Mouse (Mus musculus) limb, embryonic 14.5 days (tissue): ENCODE results near the gene Dab2ip. TPM values are rescaled to one million over a fixed set of nuclear protein-coding genes. Genes with fewer than 3 reads are reported as not detected.

Experiments used
- ATAC-seq: fragments of 200-750 bp; cut with Nextera tagmentation; 2 replicates; pipeline ENCODE4 v1.8.0; 2017; ENCODE audit warnings: low read depth, moderate number of reproducible peaks, moderate TSS enrichment; ENCODE audit not compliant: low FRiP score
- DNase-seq: peaks from one replicate; pipeline ENCODE4 v3.0.0-alpha.2; 2015; ENCODE audit warnings: low spot score
- H3K27ac ChIP-seq: fragments of 300-500 bp; sonication (generic); replicated peaks from 2 replicates; pipeline ENCODE4 v1.5.1; 2014; ENCODE audit warnings: low read depth, mild to moderate bottlenecking, low read length, moderate library complexity, mixed read lengths
- H3K27me3 ChIP-seq: fragments of 300-500 bp; sonication (generic); 2 replicates; pipeline ENCODE4 v1.6.1; 2014; ENCODE audit warnings: low read length, mixed read lengths; ENCODE audit not compliant: control insufficient read depth, insufficient read depth
- H3K36me3 ChIP-seq: fragments of 300-500 bp; sonication (generic); 2 replicates; pipeline ENCODE4 v1.6.1; 2014; ENCODE audit warnings: mild to moderate bottlenecking, low read length, moderate library complexity, mixed read lengths; ENCODE audit not compliant: control insufficient read depth, insufficient read depth
- H3K4me1 ChIP-seq: fragments of 300-500 bp; sonication (generic); 2 replicates; pipeline ENCODE4 v1.6.1; 2014; ENCODE audit warnings: antibody characterized with exemption, low read length, mixed read lengths; ENCODE audit not compliant: control insufficient read depth, insufficient read depth
- H3K4me2 ChIP-seq: fragments of 300-500 bp; sonication (generic); replicated peaks from 2 replicates; pipeline ENCODE4 v1.6.1; 2014; ENCODE audit warnings: low read depth, mild to moderate bottlenecking, low read length, moderate library complexity; ENCODE audit not compliant: severe bottlenecking
- H3K4me3 ChIP-seq: fragments of 300-500 bp; sonication (generic); replicated peaks from 2 replicates; pipeline ENCODE4 v1.5.1; 2014; ENCODE audit warnings: low read length
- H3K9ac ChIP-seq: fragments of 300-500 bp; sonication (generic); 2 replicates; pipeline ENCODE4 v1.6.1; 2014; ENCODE audit warnings: mild to moderate bottlenecking, low read depth, low read length, moderate library complexity; ENCODE audit not compliant: severe bottlenecking
- H3K9me3 ChIP-seq: fragments of 300-500 bp; sonication (generic); 2 replicates; pipeline ENCODE4 v1.6.1; 2016; ENCODE audit warnings: low read length; ENCODE audit not compliant: control insufficient read depth
- POLR2A ChIP-seq: fragments of 200-500 bp; IDR thresholded peaks from 2 replicates; pipeline ENCODE4 v1.8.0; 2012; ENCODE audit warnings: inconsistent platforms, mild to moderate bottlenecking, moderate library complexity, borderline replicate concordance; ENCODE audit not compliant: insufficient read depth, insufficient read length; ENCODE audit errors: extremely low read depth
- WGBS: fragments of 180-500 bp; shearing (Covaris S2); extraction: QIAGEN DNeasy Blood & Tissue Kit; methylation state at CpG from one replicate; pipeline ENCODE4 v1.1.7; 2014; 5-methylcytosine and 5-hydroxymethylcytosine counted together
- polyA plus RNA-seq, 2 experiments: library from polyadenylated mRNA; depleted of rRNA in 1 of 2; stranded (reverse) in 1 of 2; unstranded in 1 of 2; fragments of >200 nt; fragmentation: Nextera tagmentation in 1 of 2; extraction: Ambion mirVana in 1 of 2; gene quantifications; 2 replicates each; pipeline versions ENCODE4 v1.2.1 to v1.2.3; 2012 to 2014

Dab2ip gene
- polyA plus RNA-seq, 2 experiments: 62.2 to 69.8 TPM

DNA sequence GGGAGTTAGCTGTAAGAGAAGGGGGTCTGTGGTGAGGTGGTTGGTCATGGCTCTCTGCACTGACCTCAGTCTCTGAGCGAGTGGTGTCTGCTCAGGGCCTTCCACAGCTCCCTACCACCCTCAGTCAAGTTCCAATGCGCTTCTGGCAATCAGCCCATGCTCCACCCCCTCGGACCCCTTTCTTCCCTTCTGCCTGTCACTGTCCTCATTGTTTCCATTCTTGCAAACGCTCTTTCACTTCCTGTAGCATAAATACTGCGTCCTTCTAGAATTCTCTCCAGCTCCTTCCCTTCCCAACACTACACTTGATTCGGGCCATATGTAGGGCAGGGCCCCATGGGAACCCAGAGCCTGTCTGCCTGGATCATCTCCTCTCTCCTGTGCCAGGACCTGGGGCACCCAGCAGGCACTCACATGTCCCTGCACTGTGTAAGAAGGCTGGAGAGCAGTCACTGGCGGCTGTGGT lies 12.9 kb upstream of the Dab2ip start:
- Histone ChIP-seq H3K4me1 (peaks cover 7% of the 10 kb centered on the region), H3K4me3 (peak overlapping the region; percentile 15; the same call in 1 of the 2 replicates), H3K4me2 (peak overlapping the region; percentile 51), H3K9me3 (no peaks in the 10 kb centered on the region), H3K9ac (no peak overlapping the region), H3K27me3 (no peaks in the 10 kb centered on the region), H3K36me3 (no peaks in the 10 kb centered on the region), H3K27ac (no peak overlapping the region)
- 29% methylated on average over 7 of the region's 7 CpGs for WGBS
- ATAC-seq (peak; percentile 52; the same call in 1 of the 2 replicates), DNase-seq (peak; percentile 29)
- no peak for TF ChIP-seq POLR2A

DNA sequence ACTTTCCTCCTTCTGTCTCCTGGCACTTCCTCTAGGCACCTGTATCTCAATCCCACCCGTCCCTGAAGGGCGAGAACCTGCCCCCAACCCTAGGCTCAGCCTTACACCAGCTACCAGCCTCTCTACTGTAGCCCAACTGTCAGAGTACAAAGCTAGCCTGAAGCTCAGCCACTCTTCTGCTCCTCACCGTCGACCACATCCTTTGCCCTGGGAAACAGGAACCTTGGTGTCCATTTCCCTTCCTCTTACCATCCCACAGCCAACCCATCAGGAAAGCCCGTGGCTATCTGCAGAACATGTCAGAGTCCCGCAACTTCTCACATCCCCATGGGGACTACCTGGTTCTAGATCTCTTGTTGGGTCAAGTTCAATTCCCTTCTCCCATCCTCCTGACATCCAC lies 11.6 kb upstream of the Dab2ip start:
- no peak for ATAC-seq
- no peak overlapping the region for H3K4me2 ChIP-seq
- no peak overlapping the region for H3K27ac ChIP-seq
- no peak for TF ChIP-seq POLR2A
- H3K36me3 ChIP-seq: no peaks in the 10 kb centered on the region
- no peak overlapping the region for H3K9ac ChIP-seq
- H3K9me3 ChIP-seq: no peaks in the 10 kb centered on the region
- peaks cover 7% of the 10 kb centered on the region for H3K4me1 ChIP-seq
- WGBS: 78% methylated on average over 6 of the region's 6 CpGs
- no peaks in the 10 kb centered on the region for H3K27me3 ChIP-seq
- no peak for DNase-seq
- no peak overlapping the region for H3K4me3 ChIP-seq

DNA sequence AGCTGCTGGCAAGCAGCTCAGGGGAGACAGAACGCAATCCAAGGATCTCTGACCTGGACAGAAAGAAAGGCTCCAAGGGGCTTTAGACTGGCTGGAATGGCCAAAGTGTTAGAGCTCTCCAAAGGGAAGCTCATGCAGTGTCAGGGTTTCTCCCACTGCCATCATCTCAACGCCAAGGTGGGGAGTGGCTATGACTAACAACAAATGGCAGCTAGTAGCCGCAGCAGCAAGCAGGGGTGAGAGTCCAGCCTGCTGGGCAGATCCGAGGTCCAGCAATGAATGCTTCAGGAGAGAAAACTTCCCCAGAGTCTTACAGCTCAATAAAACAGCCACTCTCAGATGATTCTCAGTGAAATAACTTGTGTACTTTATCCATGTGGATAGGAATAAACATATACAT lies 8.9 kb upstream of the Dab2ip start:
- TF ChIP-seq POLR2A: no peak
- Histone ChIP-seq H3K4me2 (no peak overlapping the region), H3K27ac (no peak overlapping the region), H3K9ac (no peak overlapping the region), H3K9me3 (no peaks in the 10 kb centered on the region), H3K36me3 (no peaks in the 10 kb centered on the region), H3K27me3 (no peaks in the 10 kb centered on the region), H3K4me1 (peaks cover 7% of the 10 kb centered on the region), H3K4me3 (no peak overlapping the region)
- no peak for ATAC-seq
- DNase-seq: no peak
- 39% methylated on average over 4 of the region's 4 CpGs for WGBS

DNA sequence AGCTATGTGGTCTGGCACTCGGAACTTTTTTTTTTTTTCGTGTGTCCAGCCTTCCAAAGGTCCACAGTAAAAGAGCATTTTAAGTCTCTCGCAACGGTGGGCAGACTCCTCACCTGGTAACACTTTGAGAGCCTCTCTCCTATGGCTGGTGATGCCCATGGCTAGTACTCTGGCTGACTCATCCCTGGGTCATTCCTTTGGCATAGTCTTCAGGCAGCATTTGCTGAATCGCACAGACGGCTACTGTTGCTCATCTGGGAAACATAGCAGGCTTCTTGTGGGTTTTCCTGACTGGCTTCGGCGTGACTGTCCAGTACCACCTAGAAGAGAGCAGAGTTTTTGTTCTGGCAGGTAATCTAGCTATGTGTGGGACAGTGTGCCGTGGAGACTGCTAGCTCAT lies 8.0 kb upstream of the Dab2ip start:
- no peaks in the 10 kb centered on the region for H3K36me3 ChIP-seq
- 83% methylated on average over 9 of the region's 9 CpGs for WGBS
- H3K4me1 ChIP-seq: peaks cover 3% of the 10 kb centered on the region
- H3K27ac ChIP-seq: no peak overlapping the region
- DNase-seq (no peak), ATAC-seq (no peak)
- no peaks in the 10 kb centered on the region for H3K9me3 ChIP-seq
- no peaks in the 10 kb centered on the region for H3K27me3 ChIP-seq
- H3K4me3 ChIP-seq: no peak overlapping the region
- H3K9ac ChIP-seq: no peak overlapping the region
- no peak overlapping the region for H3K4me2 ChIP-seq
- TF ChIP-seq POLR2A: no peak

DNA sequence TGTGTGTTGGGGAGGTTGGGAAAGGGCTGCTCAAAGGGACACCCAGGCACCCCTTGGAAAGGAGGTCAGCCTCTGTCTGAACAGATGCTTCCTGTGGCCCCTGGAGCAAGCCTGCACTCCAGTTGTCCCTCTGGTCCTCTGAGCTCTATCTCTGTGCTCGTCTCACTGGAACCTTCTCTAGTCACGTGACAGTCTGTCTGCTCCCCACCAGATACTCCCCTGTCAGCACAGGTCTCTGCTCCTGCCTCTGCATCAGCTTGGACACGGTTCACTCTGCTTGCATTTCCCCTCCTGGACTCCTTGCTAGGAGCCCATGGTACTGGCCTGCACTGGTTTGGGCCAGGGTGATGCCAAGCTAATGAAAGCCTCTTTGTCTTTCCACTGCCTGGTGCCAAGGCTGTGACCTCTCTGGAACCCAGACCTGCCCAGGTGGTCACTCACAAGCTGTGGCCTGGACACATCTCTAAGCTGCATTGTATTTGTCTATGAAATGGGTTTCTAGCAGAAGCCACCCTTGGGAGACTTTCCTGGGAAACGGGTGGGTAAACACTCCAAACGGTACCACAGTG lies 1.1 kb upstream of the Dab2ip start:
- Histone ChIP-seq H3K9me3 (no peaks in the 10 kb centered on the region), H3K27me3 (no peaks in the 10 kb centered on the region), H3K4me2 (no peak overlapping the region), H3K4me1 (peaks cover 33% of the 10 kb centered on the region), H3K9ac (no peak overlapping the region), H3K36me3 (no peaks in the 10 kb centered on the region), H3K27ac (no peak overlapping the region), H3K4me3 (no peak overlapping the region)
- 71% methylated on average over 5 of the region's 5 CpGs for WGBS
- DNase-seq (no peak), ATAC-seq (no peak)
- TF ChIP-seq POLR2A: no peak
